Mouse (Mus musculus) intestine, embryonic 14.5 days (tissue): ENCODE measurements around the gene Adamts17. TPM values are rescaled to one million over a fixed set of nuclear protein-coding genes. Genes with fewer than 3 reads are reported as not detected.

Experiments used
- ATAC-seq: fragments of 200-750 bp; cut with Nextera tagmentation; replicated peaks from 2 replicates; pipeline ENCODE4 v1.8.0; 2017; ENCODE audit warnings: low read depth, moderate number of reproducible peaks, moderate TSS enrichment, moderate library complexity; ENCODE audit not compliant: low FRiP score, low TSS enrichment
- DNase-seq: peaks from one replicate; pipeline ENCODE4 v3.0.0-alpha.2; 2018; ENCODE audit warnings: low spot score
- H3K27ac ChIP-seq: fragments of 300-500 bp; sonication (generic); 2 replicates; pipeline ENCODE4 v1.5.1; 2014; ENCODE audit warnings: low read depth, mild to moderate bottlenecking, control low read depth
- H3K27me3 ChIP-seq: fragments of 300-500 bp; sonication (generic); replicated peaks from 2 replicates; pipeline ENCODE4 v1.6.1; 2014; ENCODE audit warnings: low read length, control low read depth; ENCODE audit not compliant: control insufficient read depth, insufficient read depth
- H3K36me3 ChIP-seq: fragments of 300-500 bp; sonication (generic); 2 replicates; pipeline ENCODE4 v1.6.1; 2014; ENCODE audit warnings: low read length, control low read depth; ENCODE audit not compliant: control insufficient read depth, insufficient read depth
- H3K4me1 ChIP-seq: fragments of 300-500 bp; sonication (generic); replicated peaks from 2 replicates; pipeline ENCODE4 v1.6.1; 2014; ENCODE audit warnings: low read length, control low read depth, mixed read lengths; ENCODE audit not compliant: control insufficient read depth, insufficient read depth
- H3K4me2 ChIP-seq: fragments of 300-500 bp; sonication (generic); 2 replicates; pipeline ENCODE4 v1.6.1; 2014; ENCODE audit warnings: low read length
- H3K4me3 ChIP-seq: fragments of 300-500 bp; sonication (generic); 2 replicates; pipeline ENCODE4 v1.5.1; 2014; ENCODE audit warnings: low read depth, low read length, control low read depth, mixed read lengths
- H3K9ac ChIP-seq: fragments of 300-500 bp; sonication (generic); 2 replicates; pipeline ENCODE4 v1.6.1; 2014; ENCODE audit warnings: mild to moderate bottlenecking, low read length
- H3K9me3 ChIP-seq: fragments of 300-500 bp; sonication (generic); 2 replicates; pipeline ENCODE4 v1.6.1; 2016; ENCODE audit warnings: low read length, control low read depth; ENCODE audit not compliant: control insufficient read depth
- WGBS: fragments of 180-500 bp; shearing (Covaris S2); extraction: QIAGEN DNeasy Blood & Tissue Kit; methylation state at CpG from one replicate; pipeline ENCODE4 v1.1.7; 2014; 5-methylcytosine and 5-hydroxymethylcytosine counted together
- polyA plus RNA-seq: library from polyadenylated mRNA; unstranded; fragments of >200 nt; fragmentation: Nextera tagmentation; extraction: Ambion mirVana; gene quantifications from 2 replicates; pipeline ENCODE4 v1.2.1, GENCODE M21; 2014

Adamts17 gene
- polyA plus RNA-seq, 1 experiment from 2014 or later: 6.7 TPM

GRCm38 (mm10) chr7:67004220-67004619 is 164.7 kb downstream of the Adamts17 start:
- H3K9me3 ChIP-seq: peaks cover 4% of the 10 kb centered on the region; the same call in 1 of the 2 replicates
- no peak for ATAC-seq
- H3K9ac ChIP-seq: no peak overlapping the region
- WGBS: 94% methylated on average over 5 of the region's 5 CpGs
- no peaks in the 10 kb centered on the region for H3K4me1 ChIP-seq
- H3K4me2 ChIP-seq: no peak overlapping the region
- no peaks in the 10 kb centered on the region for H3K27me3 ChIP-seq
- H3K36me3 ChIP-seq: no peaks in the 10 kb centered on the region
- no peak overlapping the region for H3K27ac ChIP-seq
- H3K4me3 ChIP-seq: no peak overlapping the region
- DNase-seq: no peak

- no peaks in the 10 kb centered on the region for H3K4me1 ChIP-seq
- no peak overlapping the region for H3K9ac ChIP-seq
- no peaks in the 10 kb centered on the region for H3K27me3 ChIP-seq
- ATAC-seq (no peak), DNase-seq (no peak)
- H3K4me2 ChIP-seq: no peak overlapping the region
- no peak overlapping the region for H3K4me3 ChIP-seq
- no peaks in the 10 kb centered on the region for H3K36me3 ChIP-seq
- H3K9me3 ChIP-seq: peaks cover 4% of the 10 kb centered on the region; the same call in 1 of the 2 replicates
- H3K27ac ChIP-seq: no peak overlapping the region
- WGBS: 87% methylated on average over 5 of the region's 5 CpGs
Observed at GRCm38 (mm10) chr7:67009841-67010240, 170.3 kb downstream of the Adamts17 start.

GRCm38 (mm10) chr7:67012011-67012751 is 172.6 kb downstream of the Adamts17 start:
- no peaks in the 10 kb centered on the region for H3K4me1 ChIP-seq
- DNase-seq (no peak), ATAC-seq (no peak)
- WGBS: 74% methylated on average over 12 of the region's 12 CpGs
- no peak overlapping the region for H3K4me3 ChIP-seq
- H3K36me3 ChIP-seq: no peaks in the 10 kb centered on the region
- H3K9me3 ChIP-seq: peaks cover 4% of the 10 kb centered on the region; the same call in 1 of the 2 replicates
- no peaks in the 10 kb centered on the region for H3K27me3 ChIP-seq
- H3K4me2 ChIP-seq: no peak overlapping the region
- H3K9ac ChIP-seq: no peak overlapping the region
- no peak overlapping the region for H3K27ac ChIP-seq

- no peak overlapping the region for H3K9ac ChIP-seq
- no peak overlapping the region for H3K4me2 ChIP-seq
- H3K4me1 ChIP-seq: no peaks in the 10 kb centered on the region
- no peaks in the 10 kb centered on the region for H3K36me3 ChIP-seq
- peaks cover 4% of the 10 kb centered on the region; the same call in 1 of the 2 replicates for H3K9me3 ChIP-seq
- no peak overlapping the region for H3K4me3 ChIP-seq
- no peak overlapping the region for H3K27ac ChIP-seq
- ATAC-seq (no peak), DNase-seq (no peak)
- WGBS: 82% methylated on average over 12 of the region's 12 CpGs
- no peaks in the 10 kb centered on the region for H3K27me3 ChIP-seq
Observed at GRCm38 (mm10) chr7:67013211-67013895, 173.8 kb downstream of the Adamts17 start.

- no peak overlapping the region for H3K4me2 ChIP-seq
- no peak for ATAC-seq
- DNase-seq: no peak
- H3K36me3 ChIP-seq: no peaks in the 10 kb centered on the region
- no peak overlapping the region for H3K27ac ChIP-seq
- 78% methylated on average over 3 of the region's 3 CpGs for WGBS
- H3K4me3 ChIP-seq: no peak overlapping the region
- no peaks in the 10 kb centered on the region for H3K27me3 ChIP-seq
- no peaks in the 10 kb centered on the region for H3K4me1 ChIP-seq
- no peak overlapping the region for H3K9ac ChIP-seq
- H3K9me3 ChIP-seq: no peaks in the 10 kb centered on the region
Observed at GRCm38 (mm10) chr7:67019937-67020336, 180.4 kb downstream of the Adamts17 start.

- H3K27ac ChIP-seq: no peak overlapping the region
- no peak overlapping the region for H3K4me3 ChIP-seq
- 68% methylated on average over 20 of the region's 20 CpGs for WGBS
- H3K4me2 ChIP-seq: no peak overlapping the region
- H3K27me3 ChIP-seq: no peaks in the 10 kb centered on the region
- H3K9ac ChIP-seq: no peak overlapping the region
- no peaks in the 10 kb centered on the region for H3K9me3 ChIP-seq
- H3K4me1 ChIP-seq: 0 out of 2 replicates have a peak, but pooled peaks cover 3% of the 10 kb centered on the region
- H3K36me3 ChIP-seq: no peaks in the 10 kb centered on the region
- peak; percentile 42 for DNase-seq
- ATAC-seq: no peak
Observed at GRCm38 (mm10) chr7:67026114-67027070, 186.9 kb downstream of the Adamts17 start.

GRCm38 (mm10) chr7:67027216-67027615 is 187.7 kb downstream of the Adamts17 start:
- Histone ChIP-seq H3K4me1 (0 out of 2 replicates have a peak, but pooled peaks cover 3% of the 10 kb centered on the region), H3K9me3 (no peaks in the 10 kb centered on the region), H3K36me3 (no peaks in the 10 kb centered on the region), H3K4me2 (no peak overlapping the region), H3K4me3 (no peak overlapping the region), H3K27me3 (no peaks in the 10 kb centered on the region), H3K27ac (no peak overlapping the region), H3K9ac (no peak overlapping the region)
- no peak for ATAC-seq
- WGBS: 85% methylated on average over 8 of the region's 8 CpGs
- DNase-seq: no peak

- DNase-seq (peak; percentile 32), ATAC-seq (no peak)
- no peaks in the 10 kb centered on the region for H3K36me3 ChIP-seq
- 96% methylated on average over 5 of the region's 5 CpGs for WGBS
- 0 out of 2 replicates have a peak, but pooled peaks cover 3% of the 10 kb centered on the region for H3K4me1 ChIP-seq
- no peak overlapping the region for H3K9ac ChIP-seq
- H3K27me3 ChIP-seq: no peaks in the 10 kb centered on the region
- H3K9me3 ChIP-seq: no peaks in the 10 kb centered on the region
- H3K4me3 ChIP-seq: no peak overlapping the region
- no peak overlapping the region for H3K4me2 ChIP-seq
- no peak overlapping the region for H3K27ac ChIP-seq
Observed at GRCm38 (mm10) chr7:67027696-67028095, 188.2 kb downstream of the Adamts17 start.
